Mouse (Mus musculus): Measurements from ENCODE around the gene Rhbdd2. TPM values are rescaled to one million over a fixed set of nuclear protein-coding genes. Genes with fewer than 3 reads are reported as not detected.
"Not testable (repeated sequence)": the region's sequence is repeated elsewhere in the genome, so short reads cannot be mapped to it uniquely, and the experiment has no call there.

Rhbdd2 gene
- polyA plus RNA-seq (2012), result 0.07 and 0.35 TPM in 2 replicates

DNA sequence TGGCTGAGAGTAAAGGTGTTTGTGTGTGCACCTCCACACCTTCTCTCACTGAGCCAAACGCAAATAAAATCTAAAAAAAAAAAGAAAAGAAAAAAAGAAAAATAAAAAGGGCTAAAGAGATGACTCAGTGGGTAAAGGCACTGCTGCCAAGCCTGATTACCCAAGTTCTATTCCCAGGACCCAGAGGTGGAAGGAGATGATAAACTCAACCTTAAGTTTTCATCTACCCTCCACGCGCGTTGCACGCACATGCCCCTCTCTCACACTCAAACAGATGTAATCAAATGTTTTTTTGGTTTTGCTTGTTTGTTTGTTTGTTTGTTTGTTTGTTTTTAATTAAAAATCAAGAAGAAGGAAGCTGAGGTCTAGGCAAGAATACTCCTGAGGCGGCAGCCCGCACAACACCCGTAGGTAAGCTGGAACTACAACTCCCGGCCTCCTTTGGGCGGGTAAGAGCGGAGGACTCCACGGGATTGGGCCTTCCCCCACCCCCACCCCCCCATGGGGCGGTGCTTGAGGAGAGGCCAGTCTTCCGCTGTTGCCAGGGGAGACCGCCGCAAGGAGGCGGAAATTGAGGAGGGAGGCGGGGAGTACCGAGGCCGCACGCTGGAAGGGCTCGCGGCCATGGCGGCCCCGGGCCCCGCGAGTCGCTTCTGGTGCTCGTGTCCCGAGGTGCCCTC lies at the start of gene Rhbdd2:
TSS of gene Rhbdd2 (plus strand) at position 502 of the 680 bp plus-strand sequence.
- no peaks in the 10 kb centered on the region for H3K27me3 ChIP-seq (ENCODE audit: control insufficient read depth)
- no peaks in the 10 kb centered on the region for H3K9me3 ChIP-seq (ENCODE audit: control insufficient read depth, low read length)
- H3K4me1 ChIP-seq (ENCODE audit: control insufficient read depth), result peaks cover 26% of the 10 kb centered on the region
- TF ChIP-seq TAL1 (IDR thresholded peaks at IDR 0.05; ENCODE audit: low read length) (no peak), GATA1 (IDR thresholded peaks at IDR 0.05; ENCODE audit: low read length) (no peak)
- H3K4me3 ChIP-seq (replicated peaks), result peak within 1 kb of the TSS; percentile 81
- H3K36me3 ChIP-seq (ENCODE audit: control insufficient read depth), result peaks cover 9% of the 10 kb centered on the region

DNA sequence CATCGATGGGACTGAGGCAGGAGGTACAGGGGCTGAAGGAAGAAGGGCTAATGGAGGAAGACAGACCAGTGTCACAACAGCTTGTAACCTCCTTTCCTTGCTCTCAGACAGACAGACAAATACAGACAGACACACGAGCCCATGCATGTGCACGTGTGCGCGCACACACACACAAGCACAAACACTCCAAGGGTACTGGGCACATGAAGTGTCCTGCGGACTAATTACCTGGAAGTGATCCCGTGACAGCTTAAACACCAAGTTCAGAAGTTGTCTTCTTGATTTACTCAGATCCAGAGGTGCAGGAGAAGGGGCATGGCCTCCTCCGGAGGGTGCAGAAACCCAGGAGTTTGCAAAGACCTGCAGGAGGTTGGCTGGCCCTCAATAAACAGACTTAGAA lies 46.7 kb upstream of the Rhbdd2 start:
- no peak overlapping the region for H3K4me3 ChIP-seq (replicated peaks)
- peaks cover 9% of the 10 kb centered on the region for H3K9me3 ChIP-seq (ENCODE audit: control insufficient read depth, low read length)
- H3K4me1 ChIP-seq (ENCODE audit: control insufficient read depth), result no peaks in the 10 kb centered on the region
- H3K27me3 ChIP-seq (ENCODE audit: control insufficient read depth), result no peaks in the 10 kb centered on the region
- no peaks in the 10 kb centered on the region for H3K36me3 ChIP-seq (ENCODE audit: control insufficient read depth)
- TF ChIP-seq TAL1 (IDR thresholded peaks at IDR 0.05; ENCODE audit: low read length), result no peak

DNA sequence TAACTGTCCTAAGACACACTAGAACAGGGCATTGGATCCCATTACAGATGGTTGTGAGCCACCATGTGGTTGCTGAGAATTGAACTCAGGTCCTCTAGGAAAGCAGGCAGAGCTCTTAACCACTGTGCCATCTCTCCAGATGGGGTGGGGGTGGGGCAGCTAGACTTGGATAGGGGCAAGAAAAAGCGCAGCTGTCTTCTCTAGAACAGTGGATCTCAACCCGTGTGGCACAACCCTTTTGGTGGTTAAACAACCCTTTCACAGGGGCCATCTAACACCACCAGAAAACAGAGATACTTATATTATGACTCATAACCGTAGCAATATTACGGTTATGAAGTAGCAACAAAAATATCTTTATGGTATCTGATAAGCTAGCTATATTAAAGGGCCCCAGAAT lies 44.7 kb upstream of the Rhbdd2 start:
- H3K36me3 ChIP-seq (ENCODE audit: control insufficient read depth), result no peaks in the 10 kb centered on the region
- no peak overlapping the region for H3K4me3 ChIP-seq (replicated peaks)
- TF ChIP-seq TAL1 (IDR thresholded peaks at IDR 0.05; ENCODE audit: low read length) (no peak), GATA1 (IDR thresholded peaks at IDR 0.05; ENCODE audit: low read length) (no peak)
- H3K9me3 ChIP-seq (ENCODE audit: control insufficient read depth, low read length), result peaks cover 5% of the 10 kb centered on the region
- no peaks in the 10 kb centered on the region for H3K27me3 ChIP-seq (ENCODE audit: control insufficient read depth)
- no peaks in the 10 kb centered on the region for H3K4me1 ChIP-seq (ENCODE audit: control insufficient read depth)

DNA sequence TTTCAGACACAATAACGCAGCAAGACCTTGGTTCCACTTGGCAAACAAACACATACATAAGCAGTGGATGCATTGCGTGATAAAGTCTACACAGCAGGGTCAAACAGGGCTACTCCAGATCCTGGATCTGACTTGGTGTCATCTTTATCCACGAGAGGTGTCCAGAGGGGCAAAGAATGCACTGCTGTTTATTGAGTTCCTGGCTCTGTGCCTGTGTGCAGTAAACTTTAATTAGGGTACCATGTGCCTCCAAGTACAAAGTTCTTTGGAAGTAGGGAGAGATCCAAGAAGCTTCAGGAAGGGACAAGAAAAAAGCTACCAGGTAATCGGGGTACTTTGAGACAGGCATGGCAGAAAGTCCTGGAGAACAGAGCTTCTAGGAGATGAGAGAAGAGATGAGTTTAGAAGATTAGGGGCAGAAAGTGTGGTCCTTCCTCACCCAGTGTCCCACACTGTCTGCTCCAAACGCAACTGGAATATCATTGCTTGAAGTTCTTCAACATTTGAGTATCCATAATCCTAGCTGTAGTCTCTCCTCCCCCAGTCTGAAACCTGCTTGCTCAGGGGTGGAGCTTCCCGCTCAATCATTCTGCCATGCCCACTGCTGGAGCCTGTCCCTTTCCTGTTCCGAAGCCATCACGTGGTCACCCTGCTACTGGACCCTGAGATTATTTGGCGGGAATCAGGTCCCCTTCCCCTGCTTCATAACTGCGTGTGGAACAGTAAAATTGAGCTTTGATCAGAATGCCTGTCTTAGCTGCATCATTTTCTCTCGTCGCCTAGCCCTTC lies 42.2 kb upstream of the Rhbdd2 start:
- H3K27me3 ChIP-seq (ENCODE audit: control insufficient read depth), result no peaks in the 10 kb centered on the region
- TF ChIP-seq GATA1 (IDR thresholded peaks at IDR 0.05; ENCODE audit: low read length), result no peak
- no peak for TF ChIP-seq TAL1 (IDR thresholded peaks at IDR 0.05; ENCODE audit: low read length)

DNA sequence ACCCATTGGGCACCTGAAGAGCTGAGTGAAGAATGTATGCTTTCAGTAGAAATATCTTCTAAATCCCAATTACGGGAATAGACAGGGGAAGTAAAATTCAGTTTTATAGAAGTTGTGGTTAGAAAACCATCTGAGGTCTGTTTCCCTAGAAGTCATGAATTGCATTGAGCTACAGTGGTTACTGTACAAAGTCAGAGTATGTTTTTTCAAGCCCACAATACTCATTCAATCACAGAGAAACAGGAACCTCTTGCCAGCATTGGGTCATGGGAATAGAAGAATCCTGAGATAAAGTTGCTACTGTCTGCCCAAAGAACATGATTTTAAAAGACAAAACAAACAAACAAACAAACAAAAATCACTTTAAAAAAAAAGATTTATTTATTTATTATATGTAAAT lies 27.8 kb upstream of the Rhbdd2 start:
- H3K4me3 ChIP-seq (replicated peaks); H3K27me3 ChIP-seq (ENCODE audit: control insufficient read depth); H3K36me3 ChIP-seq (ENCODE audit: control insufficient read depth); H3K9me3 ChIP-seq (ENCODE audit: control insufficient read depth, low read length); H3K4me1 ChIP-seq (ENCODE audit: control insufficient read depth): not testable (repeated sequence)

More for the DNA sequence above, 42.2 kb upstream of the Rhbdd2 start:
- H3K9me3 ChIP-seq (ENCODE audit: control insufficient read depth, low read length), result peaks cover 5% of the 10 kb centered on the region
- H3K4me1 ChIP-seq (ENCODE audit: control insufficient read depth), result no peaks in the 10 kb centered on the region
- H3K4me3 ChIP-seq (replicated peaks), result no peak overlapping the region
- no peaks in the 10 kb centered on the region for H3K36me3 ChIP-seq (ENCODE audit: control insufficient read depth)

DNA sequence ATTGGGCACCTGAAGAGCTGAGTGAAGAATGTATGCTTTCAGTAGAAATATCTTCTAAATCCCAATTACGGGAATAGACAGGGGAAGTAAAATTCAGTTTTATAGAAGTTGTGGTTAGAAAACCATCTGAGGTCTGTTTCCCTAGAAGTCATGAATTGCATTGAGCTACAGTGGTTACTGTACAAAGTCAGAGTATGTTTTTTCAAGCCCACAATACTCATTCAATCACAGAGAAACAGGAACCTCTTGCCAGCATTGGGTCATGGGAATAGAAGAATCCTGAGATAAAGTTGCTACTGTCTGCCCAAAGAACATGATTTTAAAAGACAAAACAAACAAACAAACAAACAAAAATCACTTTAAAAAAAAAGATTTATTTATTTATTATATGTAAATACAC lies 25.7 kb upstream of the Rhbdd2 start:
- H3K36me3 ChIP-seq (ENCODE audit: control insufficient read depth); H3K4me3 ChIP-seq (replicated peaks); H3K4me1 ChIP-seq (ENCODE audit: control insufficient read depth); H3K27me3 ChIP-seq (ENCODE audit: control insufficient read depth); H3K9me3 ChIP-seq (ENCODE audit: control insufficient read depth, low read length): not testable (repeated sequence)

DNA sequence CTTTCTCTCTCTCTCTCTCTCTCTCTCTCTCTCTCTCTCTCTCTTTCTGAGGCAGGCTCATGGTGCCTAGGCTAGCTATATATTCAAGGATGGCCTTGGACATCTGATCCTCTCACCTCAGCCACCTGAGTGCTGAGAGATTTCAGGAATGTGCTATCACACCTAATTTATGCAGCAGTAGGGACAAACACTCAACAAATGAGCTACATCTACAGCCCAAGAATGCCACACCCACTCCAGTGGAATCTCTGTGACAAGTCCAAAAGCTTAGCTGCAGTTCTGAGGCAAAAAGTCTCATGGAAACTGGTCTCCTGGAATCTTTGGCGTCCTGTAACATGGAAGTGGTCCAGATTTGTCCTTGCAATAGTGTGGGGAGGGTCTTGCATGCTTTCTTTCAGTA lies 24.8 kb upstream of the Rhbdd2 start:
- H3K9me3 ChIP-seq (ENCODE audit: control insufficient read depth, low read length), result peaks cover 8% of the 10 kb centered on the region
- H3K4me1 ChIP-seq (ENCODE audit: control insufficient read depth), result peaks cover 4% of the 10 kb centered on the region; the same call in 1 of the 2 replicates
- no peak overlapping the region for H3K4me3 ChIP-seq (replicated peaks)
- TF ChIP-seq TAL1 (IDR thresholded peaks at IDR 0.05; ENCODE audit: low read length) (no peak), GATA1 (IDR thresholded peaks at IDR 0.05; ENCODE audit: low read length) (no peak)
- H3K36me3 ChIP-seq (ENCODE audit: control insufficient read depth), result no peaks in the 10 kb centered on the region
- no peaks in the 10 kb centered on the region for H3K27me3 ChIP-seq (ENCODE audit: control insufficient read depth)

DNA sequence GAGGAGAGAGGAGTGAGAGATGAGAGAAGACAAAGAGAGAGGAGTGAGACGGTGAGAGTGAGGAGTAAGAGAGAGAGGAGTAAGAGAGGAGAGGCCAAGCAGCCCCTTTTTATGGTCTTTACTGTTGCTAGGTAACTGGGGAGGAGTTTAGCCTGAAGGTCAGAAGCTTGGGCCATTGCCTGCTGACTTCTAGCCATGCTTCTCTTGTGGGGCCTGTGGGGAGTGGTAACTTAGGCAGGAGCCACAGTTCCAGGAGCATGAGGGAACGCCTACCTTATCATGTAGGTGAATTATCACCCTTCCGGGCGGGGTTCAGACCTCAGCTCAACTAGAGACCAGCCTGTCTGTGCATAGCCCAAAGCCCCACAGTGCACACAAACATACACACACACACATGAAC lies 22.6 kb upstream of the Rhbdd2 start:
- Histone ChIP-seq H3K36me3 (ENCODE audit: control insufficient read depth) (no peaks in the 10 kb centered on the region), H3K27me3 (ENCODE audit: control insufficient read depth) (no peaks in the 10 kb centered on the region), H3K9me3 (ENCODE audit: control insufficient read depth, low read length) (peaks cover 2% of the 10 kb centered on the region; the same call in 1 of the 2 replicates), H3K4me3 (replicated peaks) (no peak overlapping the region), H3K4me1 (ENCODE audit: control insufficient read depth) (peaks cover 4% of the 10 kb centered on the region; the same call in 1 of the 2 replicates)
- TF ChIP-seq TAL1 (IDR thresholded peaks at IDR 0.05; ENCODE audit: low read length), result no peak
- no peak for TF ChIP-seq GATA1 (IDR thresholded peaks at IDR 0.05; ENCODE audit: low read length)

DNA sequence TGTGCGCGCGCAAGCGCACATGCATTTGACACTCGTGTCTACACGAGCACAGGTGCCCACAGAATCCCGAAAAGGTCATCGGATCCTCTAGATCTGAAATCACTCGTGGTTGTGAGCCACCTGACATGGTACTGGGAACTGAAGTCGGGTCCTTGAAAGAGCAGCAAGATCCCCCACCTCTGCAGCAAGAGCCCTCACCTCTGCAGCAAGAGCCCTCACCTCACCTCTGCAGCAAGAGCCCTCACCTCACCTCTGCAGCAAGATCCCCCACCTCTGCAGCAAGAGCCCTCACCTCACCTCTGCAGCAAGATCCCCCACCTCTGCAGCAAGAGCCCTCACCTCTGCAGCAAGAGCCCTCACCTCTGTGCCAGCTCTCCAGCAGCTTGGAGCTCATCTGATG lies 12.7 kb upstream of the Rhbdd2 start:
- H3K36me3 ChIP-seq (ENCODE audit: control insufficient read depth); H3K27me3 ChIP-seq (ENCODE audit: control insufficient read depth); H3K4me3 ChIP-seq (replicated peaks); H3K4me1 ChIP-seq (ENCODE audit: control insufficient read depth); H3K9me3 ChIP-seq (ENCODE audit: control insufficient read depth, low read length): not testable (repeated sequence)

DNA sequence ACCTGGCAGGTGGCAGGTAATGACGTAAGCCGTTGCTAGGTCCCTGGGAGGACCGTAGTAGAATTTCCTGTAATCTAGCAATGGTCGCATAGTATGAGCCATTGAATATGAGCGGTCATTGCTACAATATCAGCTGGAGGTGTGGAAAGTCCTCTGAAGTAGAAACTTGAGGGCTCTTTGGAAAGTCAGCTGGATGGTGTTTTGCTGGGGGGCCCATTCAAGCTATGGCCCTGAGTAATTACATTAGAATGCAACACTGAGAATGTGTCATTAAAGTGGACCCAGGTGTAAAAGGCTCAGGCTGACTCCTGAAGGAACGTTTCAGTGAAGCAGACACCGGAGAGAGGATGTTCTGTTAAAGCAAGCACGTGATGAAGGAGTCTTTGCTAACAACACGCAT lies 11.9 kb upstream of the Rhbdd2 start:
- no peak overlapping the region for H3K4me3 ChIP-seq (replicated peaks)
- no peaks in the 10 kb centered on the region for H3K27me3 ChIP-seq (ENCODE audit: control insufficient read depth)
- no peaks in the 10 kb centered on the region for H3K9me3 ChIP-seq (ENCODE audit: control insufficient read depth, low read length)
- TF ChIP-seq TAL1 (IDR thresholded peaks at IDR 0.05; ENCODE audit: low read length), result no peak
- no peak for TF ChIP-seq GATA1 (IDR thresholded peaks at IDR 0.05; ENCODE audit: low read length)
- no peaks in the 10 kb centered on the region for H3K4me1 ChIP-seq (ENCODE audit: control insufficient read depth)
- no peaks in the 10 kb centered on the region for H3K36me3 ChIP-seq (ENCODE audit: control insufficient read depth)

All from erythroblast, embryonic 14.5 days (primary cell).